ENCODE assay signal across 20 mouse cellular contexts in the genomic region with DNA sequence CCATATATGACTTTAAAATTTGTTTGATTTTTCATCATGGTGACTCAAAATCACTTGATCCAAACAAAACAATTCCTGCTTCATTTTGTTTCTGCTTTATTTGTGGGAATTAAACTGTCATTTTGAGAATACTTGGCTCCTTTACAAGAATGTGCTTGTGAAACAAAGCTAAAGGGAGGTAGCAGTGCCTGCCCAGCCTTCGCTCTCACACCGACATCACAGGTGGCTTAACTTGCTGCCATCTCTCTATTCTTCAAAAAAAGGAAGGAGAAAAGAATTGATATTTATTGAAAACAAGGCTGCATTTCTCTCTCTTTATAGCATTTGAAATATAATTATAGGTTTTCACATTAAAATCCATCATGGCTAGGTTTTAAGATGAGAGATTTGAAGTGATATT. TPM values are rescaled to one million over a fixed set of nuclear protein-coding genes. Genes with fewer than 3 reads are reported as not detected.
DNase-seq lines count a peak whose midpoint lies in the region; ATAC-seq and TF ChIP-seq lines count a peak whose summit lies in the region.
"Had no signal": no experiment of that assay in that cellular context is flagged by ENCODE, and none has a peak within 500 bp of the region (broad histone marks: within the 10 kb centered on the region; RNA-seq: fewer than 3 reads in every experiment).

No protein-coding gene starts in this region.

- H3K27ac ChIP-seq in forebrain, embryonic 14.5 days (ENCODE audit: low read depth, low read length), result no peak overlapping the region
- H3K27ac ChIP-seq in forebrain, embryonic 13.5 days, result no peak overlapping the region
- no peak overlapping the region for H3K27ac ChIP-seq in liver, adult 2 months (replicated peaks; ENCODE audit: insufficient read depth, low read depth, low read length)
- no peak overlapping the region for H3K27ac ChIP-seq in liver, embryonic 12.5 days
- H3K27ac ChIP-seq: heart, embryonic 10.5 days; heart, embryonic 15.5 days; hindbrain, embryonic 14.5 days had no signal

- no peak overlapping the region for H3K9ac ChIP-seq in forebrain, embryonic 14.5 days (ENCODE audit: low read length)
- H3K9ac ChIP-seq in forebrain, embryonic 13.5 days, result no peak overlapping the region
- no peak overlapping the region for H3K9ac ChIP-seq in liver, adult 2 months (ENCODE audit: low read depth, low read length)
- H3K9ac ChIP-seq in liver, embryonic 12.5 days, result no peak overlapping the region
- H3K9ac ChIP-seq: embryonic facial prominence, embryonic 13.5 days; forebrain, embryonic 15.5 days; heart, embryonic 15.5 days; hindbrain, embryonic 14.5 days had no signal

- no peak overlapping the region for H3K4me2 ChIP-seq in forebrain, embryonic 14.5 days (ENCODE audit: low read length)
- H3K4me2 ChIP-seq in forebrain, embryonic 13.5 days, result no peak overlapping the region
- no peak overlapping the region for H3K4me2 ChIP-seq in liver, embryonic 12.5 days
- H3K4me2 ChIP-seq: embryonic facial prominence, embryonic 13.5 days; forebrain, embryonic 15.5 days; heart, embryonic 15.5 days; hindbrain, embryonic 14.5 days had no signal

- H3K4me1 ChIP-seq in forebrain, embryonic 14.5 days (ENCODE audit: control insufficient read depth, insufficient read depth, low read length), result peaks cover 5% of the 10 kb centered on the region; the same call in 1 of the 2 replicates
- peaks cover 29% of the 10 kb centered on the region for H3K4me1 ChIP-seq in forebrain, embryonic 13.5 days
- peaks cover 18% of the 10 kb centered on the region for H3K4me1 ChIP-seq in liver, adult 2 months (ENCODE audit: control insufficient read depth, insufficient read depth, low read length)
- H3K4me1 ChIP-seq in liver, embryonic 12.5 days, result peaks cover 18% of the 10 kb centered on the region

- peak; percentile 34 for DNase-seq in forebrain, embryonic 14.5 days (ENCODE audit: low spot score)
- DNase-seq in liver, adult 2 months (ENCODE audit: extremely low read depth, low read depth, low spot score), result peak; percentile 51
- peak; percentile 49 for DNase-seq in Muller cell, postnatal 12 days (ENCODE audit: inconsistent ontology term)
- DNase-seq in thymus, postnatal 4 days, result no peak
- DNase-seq in spleen, postnatal 10 days (ENCODE audit: low spot score in 2 of 2), result no peak
- DNase-seq: adrenal gland, adult 8-10 months; adrenal gland, postnatal 36 days; cerebellum, adult 11-12 months; cerebellum, adult 9-10 months; gastrocnemius, postnatal 36 days; heart, adult 18-20 months; heart, postnatal 14 days had no signal

- 0 out of 2 replicates have a peak, but pooled peaks cover 5% of the 10 kb centered on the region for H3K36me3 ChIP-seq in forebrain, embryonic 14.5 days (ENCODE audit: control insufficient read depth, insufficient read depth, low read length)
- H3K36me3 ChIP-seq in forebrain, embryonic 13.5 days (ENCODE audit: poor library complexity, severe bottlenecking), result 0 out of 2 replicates have a peak, but pooled peaks cover 5% of the 10 kb centered on the region
- H3K36me3 ChIP-seq in liver, adult 2 months (ENCODE audit: control insufficient read depth, insufficient read depth, low read length), result peaks cover 2% of the 10 kb centered on the region; the same call in 1 of the 2 replicates
- no peaks in the 10 kb centered on the region for H3K36me3 ChIP-seq in liver, embryonic 12.5 days
- H3K36me3 ChIP-seq: forebrain, embryonic 15.5 days; heart, embryonic 15.5 days had no signal

- ATAC-seq in forebrain, embryonic 14.5 days, result no peak
- no peak for ATAC-seq in forebrain, embryonic 13.5 days
- ATAC-seq in liver, embryonic 12.5 days, result no peak
- ATAC-seq: forebrain, embryonic 15.5 days had no signal

- H3K4me3 ChIP-seq in forebrain, embryonic 14.5 days (ENCODE audit: low read depth, low read length), result no peak overlapping the region
- no peak overlapping the region for H3K4me3 ChIP-seq in forebrain, embryonic 13.5 days
- H3K4me3 ChIP-seq in liver, adult 2 months (ENCODE audit: insufficient read depth, low read depth, low read length), result no peak overlapping the region
- no peak overlapping the region for H3K4me3 ChIP-seq in liver, embryonic 12.5 days
- H3K4me3 ChIP-seq: embryonic facial prominence, embryonic 13.5 days; forebrain, embryonic 15.5 days; heart, embryonic 10.5 days; heart, embryonic 15.5 days had no signal

- H3K9me3 ChIP-seq in forebrain, embryonic 14.5 days (replicated peaks; ENCODE audit: control insufficient read depth, low read length), result no peaks in the 10 kb centered on the region
- no peaks in the 10 kb centered on the region for H3K9me3 ChIP-seq in forebrain, embryonic 13.5 days (replicated peaks)
- H3K9me3 ChIP-seq in liver, embryonic 12.5 days (replicated peaks), result no peaks in the 10 kb centered on the region
- H3K9me3 ChIP-seq: embryonic facial prominence, embryonic 13.5 days; forebrain, embryonic 15.5 days; heart, embryonic 10.5 days; heart, embryonic 15.5 days had no signal

- no peak for TF ChIP-seq CTCF in liver, adult 2 months (IDR thresholded peaks at IDR 0.05; ENCODE audit: low read depth, low read length)

- H3K79me2 ChIP-seq in liver, adult 2 months (ENCODE audit: control insufficient read depth, insufficient read depth, low read length), result peaks cover 26% of the 10 kb centered on the region

- no peaks in the 10 kb centered on the region for H3K27me3 ChIP-seq in forebrain, embryonic 14.5 days (replicated peaks; ENCODE audit: control insufficient read depth, insufficient read depth, low read length)
- no peaks in the 10 kb centered on the region for H3K27me3 ChIP-seq in forebrain, embryonic 13.5 days
- no peaks in the 10 kb centered on the region for H3K27me3 ChIP-seq in liver, adult 2 months (ENCODE audit: control insufficient read depth, insufficient read depth, low read length)
- H3K27me3 ChIP-seq in liver, embryonic 12.5 days (replicated peaks), result no peaks in the 10 kb centered on the region
- H3K27me3 ChIP-seq: CH12.LX; embryonic facial prominence, embryonic 13.5 days; forebrain, embryonic 15.5 days; heart, embryonic 15.5 days had no signal

- no peak for TF ChIP-seq POLR2A in liver, adult 2 months (IDR thresholded peaks at IDR 0.05; ENCODE audit: extremely low read depth, insufficient read depth, low read length)

- WGBS in forebrain, embryonic 14.5 days, result 46% methylated on average over 2 of the region's 2 CpGs
- WGBS in forebrain, embryonic 13.5 days, result 58% methylated on average over 2 of the region's 2 CpGs
- 30% methylated on average over 2 of the region's 2 CpGs for WGBS in liver, adult 2 months
- 83% methylated on average over 2 of the region's 2 CpGs for WGBS in liver, embryonic 12.5 days (ENCODE audit: insufficient replicate concordance)

RNA-seq across cellular contexts. Expression of gene Trp53bp2, which starts 15.3 kb away (rescaled TPM):
- 20.2 and 24.7 TPM in 2 replicates for polyA plus RNA-seq in forebrain, embryonic 14.5 days (2014; fragmentation: Nextera tagmentation; extraction: Ambion mirVana)
- 24.1 and 25.2 TPM in 2 replicates for polyA plus RNA-seq in forebrain, embryonic 13.5 days (2015; fragmentation: Nextera tagmentation; extraction: Ambion mirVana)
- total RNA-seq in liver, adult 2 months (2014; rRNA removed), result 5.0 and 6.0 TPM in 2 replicates
- polyA plus RNA-seq in liver, adult 2 months (2012; rRNA removed), result 5.7 and 7.2 TPM in 2 replicates
- 5.3 and 5.6 TPM in 2 replicates for polyA plus RNA-seq in liver, embryonic 12.5 days (2016; fragmentation: Nextera tagmentation; extraction: Ambion mirVana)

Comparison
In these comparisons a context has a peak if more than half of its experiments do, and no peak if none do; other contexts are left out.
1. DNase-seq: peak in forebrain, embryonic 14.5 days (single experiment), liver, adult 2 months (single experiment) and Muller cell, postnatal 12 days (single experiment); none in thymus, postnatal 4 days (single experiment) and spleen, postnatal 10 days (0 of 2).